10 mouse cellular contexts compared by ENCODE assay signal in the genomic region with DNA sequence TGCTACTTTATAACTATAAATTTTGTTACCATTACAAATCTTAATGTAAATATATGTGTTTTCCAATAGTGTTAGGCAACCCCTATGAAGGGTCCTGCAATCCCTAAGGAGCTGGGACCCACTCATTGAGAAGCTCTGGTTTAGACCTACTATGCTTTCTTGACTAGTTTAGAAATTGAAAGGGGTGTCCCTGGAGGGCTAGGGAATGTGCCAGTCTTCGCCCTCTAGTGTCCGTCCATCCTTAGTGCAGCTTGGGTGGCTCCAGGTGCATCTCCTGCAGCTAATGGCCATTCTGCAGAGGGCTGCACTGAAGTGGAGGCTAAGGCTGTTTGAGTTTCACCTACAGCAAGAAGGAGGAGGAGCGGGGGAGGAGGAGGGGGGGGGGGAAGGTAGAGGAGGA.
DNase-seq lines count a peak whose midpoint lies in the region; ATAC-seq and TF ChIP-seq lines count a peak whose summit lies in the region.
"Had no signal": no experiment of that assay in that cellular context is flagged by ENCODE, and none has a peak within 500 bp of the region (broad histone marks: within the 10 kb centered on the region; RNA-seq: fewer than 3 reads in every experiment).

No protein-coding gene starts in this region.

- TF ChIP-seq CTCF in kidney, adult 2 months (conservative IDR thresholded peaks at IDR 0.05; ENCODE audit: insufficient read depth, insufficient read length, low read depth, low read length): peak; percentile 73
- peak; percentile 73 for TF ChIP-seq CTCF in hindbrain, postnatal 0 days (IDR thresholded peaks at IDR 0.05; ENCODE audit: low read depth)

- H3K9ac ChIP-seq in hindbrain, postnatal 0 days (replicated peaks; ENCODE audit: low read length): no peak overlapping the region
- no peak overlapping the region for H3K9ac ChIP-seq in lung, embryonic 16.5 days (ENCODE audit: low read length)
- H3K9ac ChIP-seq: embryonic facial prominence, embryonic 12.5 days; limb, embryonic 12.5 days had no signal

- H3K4me1 ChIP-seq in kidney, adult 2 months (ENCODE audit: control insufficient read depth, insufficient read depth, low read length): peaks cover 4% of the 10 kb centered on the region; the same call in 1 of the 2 replicates
- no peaks in the 10 kb centered on the region for H3K4me1 ChIP-seq in hindbrain, postnatal 0 days (ENCODE audit: insufficient read depth, low read length)
- no peaks in the 10 kb centered on the region for H3K4me1 ChIP-seq in lung, embryonic 16.5 days (replicated peaks; ENCODE audit: control insufficient read depth, insufficient read depth, low read length)
- H3K4me1 ChIP-seq: embryonic facial prominence, embryonic 12.5 days; limb, embryonic 12.5 days had no signal

- no peaks in the 10 kb centered on the region for H3K27me3 ChIP-seq in kidney, adult 2 months (replicated peaks; ENCODE audit: control insufficient read depth, insufficient read depth, low read length)
- H3K27me3 ChIP-seq in hindbrain, postnatal 0 days (ENCODE audit: insufficient read depth, low read length): no peaks in the 10 kb centered on the region
- H3K27me3 ChIP-seq in lung, embryonic 16.5 days (ENCODE audit: control insufficient read depth, insufficient read depth, low read depth, low read length): no peaks in the 10 kb centered on the region
- H3K27me3 ChIP-seq: embryonic facial prominence, embryonic 12.5 days; limb, embryonic 12.5 days had no signal

- no peak for TF ChIP-seq POLR2A in kidney, adult 2 months (IDR thresholded peaks at IDR 0.05; ENCODE audit: low read depth, low read length)

- peak; percentile 41 for DNase-seq in kidney, adult 2 months
- no peak for DNase-seq in kidney, adult 11 months
- DNase-seq in ES-CJ7 (ENCODE audit: low read depth, low spot score): peak; percentile 61
- DNase-seq in cerebellum, adult 8-10 months: peak; percentile 49
- DNase-seq in hindbrain, postnatal 0 days (ENCODE audit: low spot score): peak; percentile 57
- peak; percentile 51 for DNase-seq in retina, postnatal 1 day

- H3K4me2 ChIP-seq in hindbrain, postnatal 0 days (ENCODE audit: low read depth, low read length): no peak overlapping the region
- no peak overlapping the region for H3K4me2 ChIP-seq in lung, embryonic 16.5 days (ENCODE audit: low read depth, low read length)
- H3K4me2 ChIP-seq: embryonic facial prominence, embryonic 12.5 days; limb, embryonic 12.5 days had no signal

- no peak overlapping the region for H3K27ac ChIP-seq in kidney, adult 2 months (ENCODE audit: insufficient read depth, low read depth, low read length)
- no peak overlapping the region for H3K27ac ChIP-seq in hindbrain, postnatal 0 days
- H3K27ac ChIP-seq in lung, embryonic 16.5 days (ENCODE audit: low read length): no peak overlapping the region
- H3K27ac ChIP-seq: embryonic facial prominence, embryonic 12.5 days; limb, embryonic 12.5 days had no signal

- ATAC-seq in hindbrain, postnatal 0 days: 0 out of 2 replicates have a peak, but pooled peaks have one; percentile 51
- 0 out of 2 replicates have a peak, but pooled peaks have one; percentile 28 for ATAC-seq in lung, embryonic 16.5 days (ENCODE audit: low read depth)
- no peak for ATAC-seq in erythroblast, adult 5-6 weeks (replicated peaks; ENCODE audit: low FRiP score, poor library complexity, severe bottlenecking)

- no peak overlapping the region for H3K4me3 ChIP-seq in kidney, adult 2 months (ENCODE audit: insufficient read depth, low read depth, low read length)
- H3K4me3 ChIP-seq in hindbrain, postnatal 0 days (ENCODE audit: low read length): no peak overlapping the region
- H3K4me3 ChIP-seq in lung, embryonic 16.5 days (ENCODE audit: low read length): no peak overlapping the region
- H3K4me3 ChIP-seq: embryonic facial prominence, embryonic 12.5 days; limb, embryonic 12.5 days had no signal

- no peaks in the 10 kb centered on the region for H3K9me3 ChIP-seq in hindbrain, postnatal 0 days (ENCODE audit: low read length)
- H3K9me3 ChIP-seq in lung, embryonic 16.5 days (ENCODE audit: control insufficient read depth, low read length): no peaks in the 10 kb centered on the region
- H3K9me3 ChIP-seq: embryonic facial prominence, embryonic 12.5 days; limb, embryonic 12.5 days had no signal

- WGBS in kidney, adult 2 months: 20% methylated on average over 2 of the region's 3 CpGs
- WGBS in hindbrain, postnatal 0 days: 18% methylated on average over 3 of the region's 3 CpGs
- WGBS in lung, embryonic 16.5 days: 4% methylated on average over 2 of the region's 3 CpGs

- no peaks in the 10 kb centered on the region for H3K36me3 ChIP-seq in kidney, adult 2 months (ENCODE audit: control insufficient read depth, insufficient read depth, low read length)
- H3K36me3 ChIP-seq in hindbrain, postnatal 0 days (ENCODE audit: insufficient read depth, low read length): no peaks in the 10 kb centered on the region
- H3K36me3 ChIP-seq in lung, embryonic 16.5 days (ENCODE audit: control insufficient read depth, insufficient read depth, low read length): no peaks in the 10 kb centered on the region
- H3K36me3 ChIP-seq: embryonic facial prominence, embryonic 12.5 days; limb, embryonic 12.5 days had no signal
